Mouse (Mus musculus): ENCODE data around the gene Smarcd1.
A peak's percentile ranks its signal among the peaks of the same experiment; 100 is the strongest.

DNA sequence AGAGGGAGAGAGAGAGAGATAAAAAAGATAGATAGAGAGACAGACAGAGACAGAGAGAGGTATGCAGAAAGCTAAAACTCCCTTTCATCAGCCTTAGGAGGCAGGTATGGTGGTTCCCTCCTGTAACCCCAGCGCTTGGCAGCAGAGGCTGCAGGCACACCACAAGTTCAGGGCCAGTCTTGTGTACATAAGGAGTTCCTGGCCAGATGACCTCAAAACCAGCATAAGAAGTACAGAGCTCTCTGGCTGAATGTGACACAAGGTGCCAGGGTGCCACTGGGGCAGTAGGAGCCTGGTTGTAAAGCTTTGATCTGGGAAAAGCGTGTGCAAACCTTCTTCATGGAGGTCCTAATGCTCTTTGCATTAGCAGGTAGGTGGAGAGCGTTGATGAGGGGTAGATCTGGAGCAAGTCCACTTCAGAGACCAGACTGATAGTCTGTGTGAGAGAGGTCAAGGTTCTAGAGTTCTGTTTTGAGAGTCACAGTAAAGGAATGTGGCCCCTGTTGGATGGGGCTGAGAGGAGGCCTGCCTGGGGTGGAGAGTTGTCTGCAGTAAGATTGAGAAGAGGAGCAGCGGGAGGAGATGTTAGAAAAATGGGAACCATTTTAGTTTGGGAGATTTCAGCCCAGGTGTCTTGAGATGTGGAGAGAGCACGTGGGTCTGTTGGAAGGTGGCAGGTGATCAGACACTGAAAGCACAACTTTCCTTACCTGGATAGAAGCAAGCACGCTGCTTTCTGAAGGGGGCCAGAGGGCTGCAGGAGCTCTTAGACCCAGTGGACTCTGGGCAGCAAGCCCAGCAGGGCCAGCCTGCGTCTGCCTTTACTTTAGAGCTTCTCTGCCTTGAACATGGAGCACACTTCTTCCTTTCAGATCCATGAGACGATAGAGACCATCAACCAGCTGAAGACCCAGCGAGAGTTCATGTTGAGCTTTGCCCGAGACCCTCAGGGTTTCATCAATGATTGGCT is 8.6 kb downstream of the Smarcd1 start:
- TF ChIP-seq CTCF (IDR thresholded peaks at IDR 0.05; ENCODE audit: low read depth) (0 out of 2 replicates have a peak, but pooled peaks have one; percentile 25), EP300 (optimal IDR thresholded peaks at IDR 0.05) (no peak)
